Mouse (Mus musculus): ENCODE measurements around the gene Iglon5. TPM values are rescaled to one million over a fixed set of nuclear protein-coding genes. Genes with fewer than 3 reads are reported as not detected.

Iglon5 gene
- polyA plus RNA-seq (2012; rRNA removed) (0.07 and 0.12 TPM in 2 replicates), polyA plus RNA-seq (2014; fragmentation: Nextera tagmentation; extraction: Ambion mirVana) (not detected in 2 replicates)

DNA sequence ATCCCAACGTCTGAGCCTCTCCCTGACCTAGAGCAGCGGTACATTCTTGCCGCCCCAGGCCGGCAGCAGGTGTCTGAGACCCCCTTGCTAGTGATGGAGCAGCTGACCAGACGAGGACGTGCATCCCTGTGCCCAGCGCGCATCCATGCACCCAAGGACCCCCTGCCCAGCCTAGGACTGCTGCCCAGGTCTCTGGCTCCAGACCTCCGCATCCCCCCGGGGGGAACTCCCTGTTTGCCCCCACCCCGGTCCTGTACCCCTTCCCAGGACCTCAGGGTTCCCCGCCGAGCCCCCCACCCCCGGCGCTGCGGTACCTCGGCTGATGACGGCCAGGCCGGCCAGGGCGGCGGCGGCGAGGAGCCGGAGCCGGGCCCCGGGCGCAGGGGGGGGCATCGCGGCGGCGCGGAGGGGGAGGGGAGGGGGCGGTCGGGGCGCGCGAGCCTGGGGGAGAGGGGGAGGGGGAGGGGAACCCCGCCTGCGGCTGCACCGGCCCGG lies at the start of gene Iglon5:
Gene Iglon5 (minus strand): TSS at position 445 of the 495 bp plus-strand sequence.
- H3K9ac ChIP-seq (replicated peaks), result no peak within 1 kb of the TSS
- H3K36me3 ChIP-seq (replicated peaks; ENCODE audit: control insufficient read depth, insufficient read depth, low read depth), result no peaks in the 10 kb centered on the region
- ATAC-seq (ENCODE audit: insufficient read depth), result no peak
- H3K4me2 ChIP-seq (ENCODE audit: low read depth), result no peak within 1 kb of the TSS
- H3K4me1 ChIP-seq (replicated peaks; ENCODE audit: control insufficient read depth in 2 of 2, insufficient read depth in 2 of 2, low read length in 1 of 2), result no peaks in the 10 kb centered on the region
- DNase-seq (ENCODE audit: low read depth in 3 of 3, low spot score in 3 of 3), result no peak
- no peak within 1 kb of the TSS for H3K4me3 ChIP-seq (ENCODE audit: insufficient read depth in 1 of 2, low read depth in 2 of 2, low read length in 2 of 2)
- 4% methylated on average over 16 of the region's 41 CpGs for WGBS (ENCODE audit: insufficient replicate concordance)
- no peaks in the 10 kb centered on the region for H3K9me3 ChIP-seq (ENCODE audit: control insufficient read depth, low read length)
- H3K27me3 ChIP-seq (ENCODE audit: control insufficient read depth, insufficient read depth, low read length), result peaks cover 12% of the 10 kb centered on the region
- TF ChIP-seq CTCF (IDR thresholded peaks at IDR 0.05; ENCODE audit: low read depth) (no peak), EP300 (IDR thresholded peaks at IDR 0.05; ENCODE audit: low read depth) (no peak)
- no peak within 1 kb of the TSS for H3K27ac ChIP-seq

- Histone ChIP-seq H3K9me3 (ENCODE audit: control insufficient read depth, low read length) (no peaks in the 10 kb centered on the region), H3K9ac (replicated peaks) (no peak overlapping the region), H3K4me2 (ENCODE audit: low read depth) (no peak overlapping the region), H3K36me3 (replicated peaks; ENCODE audit: control insufficient read depth, insufficient read depth, low read depth) (no peaks in the 10 kb centered on the region), H3K4me1 (replicated peaks; ENCODE audit: control insufficient read depth in 2 of 2, insufficient read depth in 2 of 2, low read length in 1 of 2) (no peaks in the 10 kb centered on the region; a peak in 1 of 4 replicates), H3K4me3 (ENCODE audit: insufficient read depth in 1 of 2, low read depth in 2 of 2, low read length in 2 of 2) (no peak overlapping the region), H3K27ac (no peak overlapping the region), H3K27me3 (ENCODE audit: control insufficient read depth, insufficient read depth, low read length) (no peaks in the 10 kb centered on the region)
- WGBS (ENCODE audit: insufficient replicate concordance), result 40% methylated on average over 4 of the region's 4 CpGs
- no peak for ATAC-seq (ENCODE audit: insufficient read depth)
- DNase-seq (ENCODE audit: low read depth in 3 of 3, low spot score in 3 of 3), result no peak
- TF ChIP-seq EP300 (IDR thresholded peaks at IDR 0.05; ENCODE audit: low read depth), result no peak
- no peak for TF ChIP-seq CTCF (IDR thresholded peaks at IDR 0.05; ENCODE audit: low read depth)
Measured at GRCm38 (mm10) chr7:43538524-43538923, 48.6 kb upstream of the Iglon5 start.

DNA sequence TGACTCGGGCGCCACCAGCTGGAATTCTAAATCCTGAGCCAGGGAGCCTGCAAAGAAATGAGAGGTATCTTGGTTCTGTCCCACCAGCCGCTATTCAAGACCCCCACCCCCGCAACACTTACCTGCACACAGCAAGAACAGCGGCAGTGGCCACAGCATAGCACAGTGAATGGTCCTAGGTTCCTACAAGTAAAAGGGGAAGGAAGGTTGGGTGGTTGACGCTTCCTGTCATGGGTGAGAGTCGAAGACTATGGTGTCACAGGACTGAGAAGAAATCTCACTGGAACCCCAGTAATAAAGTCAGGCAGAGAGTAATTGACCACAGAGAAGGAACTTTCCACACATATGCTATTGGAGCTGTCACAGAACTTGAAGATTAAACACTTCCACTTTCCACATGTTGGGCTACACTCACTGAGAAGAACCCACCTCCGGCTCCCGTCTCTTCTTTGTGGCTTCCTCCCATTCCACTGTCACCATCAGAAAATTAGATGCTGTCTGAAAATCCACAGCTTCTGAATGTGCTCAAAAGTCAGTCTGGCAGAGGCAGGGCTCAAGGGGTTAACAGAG lies 43.1 kb upstream of the Iglon5 start:
- H3K36me3 ChIP-seq (replicated peaks; ENCODE audit: control insufficient read depth, insufficient read depth, low read depth), result no peaks in the 10 kb centered on the region
- peak; percentile 33; the same call in 1 of the 2 replicates for ATAC-seq (ENCODE audit: insufficient read depth)
- H3K4me1 ChIP-seq (replicated peaks; ENCODE audit: control insufficient read depth in 2 of 2, insufficient read depth in 2 of 2, low read length in 1 of 2), result no peaks in the 10 kb centered on the region
- H3K4me2 ChIP-seq (ENCODE audit: low read depth), result no peak overlapping the region
- H3K4me3 ChIP-seq (ENCODE audit: insufficient read depth in 1 of 2, low read depth in 2 of 2, low read length in 2 of 2), result 0 out of 4 replicates have a peak overlapping the region, but pooled peaks of 1 of the 2 experiments have one; percentile 11
- 19% methylated on average over 9 of the region's 9 CpGs for WGBS (ENCODE audit: insufficient replicate concordance)
- peak in 1 of 3 experiments; percentile 12 for DNase-seq (ENCODE audit: low read depth in 3 of 3, low spot score in 3 of 3)
- TF ChIP-seq CTCF (IDR thresholded peaks at IDR 0.05; ENCODE audit: low read depth), result no peak
- TF ChIP-seq EP300 (IDR thresholded peaks at IDR 0.05; ENCODE audit: low read depth), result no peak
- H3K9ac ChIP-seq (replicated peaks), result no peak overlapping the region
- H3K27ac ChIP-seq, result no peak overlapping the region
- H3K9me3 ChIP-seq (ENCODE audit: control insufficient read depth, low read length), result no peaks in the 10 kb centered on the region
- H3K27me3 ChIP-seq (ENCODE audit: control insufficient read depth, insufficient read depth, low read length), result no peaks in the 10 kb centered on the region

DNA sequence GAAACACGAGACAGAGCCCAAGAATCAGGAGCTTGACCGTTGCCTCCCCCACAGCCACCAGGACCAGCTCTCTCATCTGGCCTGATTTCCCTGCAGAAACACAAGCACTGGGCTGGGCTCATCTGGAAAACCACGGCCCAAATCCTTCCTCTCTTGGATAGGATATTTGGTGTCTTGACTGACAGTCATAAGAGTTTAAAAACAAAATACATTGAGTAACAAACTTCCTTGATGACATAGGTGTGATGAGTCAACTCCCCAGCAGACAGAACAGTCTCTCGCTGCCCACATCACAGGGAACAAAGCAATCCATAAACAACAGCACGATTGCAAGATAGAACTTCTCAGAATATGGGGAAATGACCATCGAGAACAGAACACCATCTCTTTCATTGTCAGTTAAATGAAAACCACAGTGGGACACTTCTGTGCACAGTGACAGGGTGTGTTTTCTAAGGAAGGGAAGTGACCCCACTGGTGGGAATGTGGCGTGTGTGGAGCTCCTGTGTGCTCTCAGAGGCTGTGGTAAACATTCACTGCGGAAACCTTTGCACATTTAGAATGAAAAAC lies 40.4 kb upstream of the Iglon5 start:
- no peak overlapping the region for H3K9ac ChIP-seq (replicated peaks)
- H3K9me3 ChIP-seq (ENCODE audit: control insufficient read depth, low read length), result no peaks in the 10 kb centered on the region
- no peak overlapping the region for H3K4me3 ChIP-seq (ENCODE audit: insufficient read depth in 1 of 2, low read depth in 2 of 2, low read length in 2 of 2)
- 28% methylated on average over 8 of the region's 8 CpGs for WGBS (ENCODE audit: insufficient replicate concordance)
- no peak overlapping the region for H3K27ac ChIP-seq
- no peaks in the 10 kb centered on the region for H3K27me3 ChIP-seq (ENCODE audit: control insufficient read depth, insufficient read depth, low read length)
- H3K4me2 ChIP-seq (ENCODE audit: low read depth), result no peak overlapping the region
- TF ChIP-seq EP300 (IDR thresholded peaks at IDR 0.05; ENCODE audit: low read depth), result no peak
- no peak for TF ChIP-seq CTCF (IDR thresholded peaks at IDR 0.05; ENCODE audit: low read depth)
- DNase-seq (ENCODE audit: low read depth in 3 of 3, low spot score in 3 of 3) (no peak), ATAC-seq (ENCODE audit: insufficient read depth) (no peak)
- no peaks in the 10 kb centered on the region for H3K36me3 ChIP-seq (replicated peaks; ENCODE audit: control insufficient read depth, insufficient read depth, low read depth)
- no peaks in the 10 kb centered on the region for H3K4me1 ChIP-seq (replicated peaks; ENCODE audit: control insufficient read depth in 2 of 2, insufficient read depth in 2 of 2, low read length in 1 of 2)

GRCm38 (mm10) chr7:43525313-43525712 lies 35.4 kb upstream of the Iglon5 start:
- Histone ChIP-seq H3K27ac (no peak overlapping the region), H3K9me3 (ENCODE audit: control insufficient read depth, low read length) (no peaks in the 10 kb centered on the region), H3K36me3 (replicated peaks; ENCODE audit: control insufficient read depth, insufficient read depth, low read depth) (no peaks in the 10 kb centered on the region), H3K4me2 (ENCODE audit: low read depth) (no peak overlapping the region), H3K9ac (replicated peaks) (no peak overlapping the region), H3K27me3 (ENCODE audit: control insufficient read depth, insufficient read depth, low read length) (no peaks in the 10 kb centered on the region), H3K4me3 (ENCODE audit: insufficient read depth in 1 of 2, low read depth in 2 of 2, low read length in 2 of 2) (no peak overlapping the region), H3K4me1 (replicated peaks; ENCODE audit: control insufficient read depth in 2 of 2, insufficient read depth in 2 of 2, low read length in 1 of 2) (no peaks in the 10 kb centered on the region)
- DNase-seq (ENCODE audit: low read depth in 3 of 3, low spot score in 3 of 3) (no peak), ATAC-seq (ENCODE audit: insufficient read depth) (no peak)
- peak; percentile 32; the same call in 1 of the 2 replicates for TF ChIP-seq CTCF (IDR thresholded peaks at IDR 0.05; ENCODE audit: low read depth)
- no peak for TF ChIP-seq EP300 (IDR thresholded peaks at IDR 0.05; ENCODE audit: low read depth)
- WGBS (ENCODE audit: insufficient replicate concordance), result 29% methylated on average over 3 of the region's 3 CpGs

Measured in liver, embryonic 14.5 days (tissue).